Mouse (Mus musculus): ENCODE measurements at regions not wholly inside any gene's neighbourhood (a gene's known extent, or its start where the extent isn't known, plus 50 kb on each side); places are given as distances from the start of the nearest gene placed in this dataset.
"Not testable (repeated sequence)": the region's sequence is repeated elsewhere in the genome, so short reads cannot be mapped to it uniquely, and the experiment has no call there.

GRCm38 (mm10) chr17:17197229-17197628 lies 76.0 kb downstream of the Zfp97 start:
- not testable (repeated sequence) for ATAC-seq (ENCODE audit: insufficient read depth, low FRiP score, low read depth); H3K9ac ChIP-seq; H3K27ac ChIP-seq; H3K4me1 ChIP-seq; H3K4me2 ChIP-seq; H3K9me3 ChIP-seq; H3K27me3 ChIP-seq (replicated peaks); H3K4me3 ChIP-seq (replicated peaks); H3K36me3 ChIP-seq
- WGBS = 97% methylated on average over 2 of the region's 2 CpGs

- H3K27ac ChIP-seq = no peak overlapping the region
- H3K4me2 ChIP-seq = no peak overlapping the region
- no peaks in the 10 kb centered on the region for H3K36me3 ChIP-seq
- H3K4me3 ChIP-seq (replicated peaks) = no peak overlapping the region
- H3K9me3 ChIP-seq = no peaks in the 10 kb centered on the region
- ATAC-seq (ENCODE audit: insufficient read depth, low FRiP score, low read depth) = no peak
- no peaks in the 10 kb centered on the region for H3K27me3 ChIP-seq (replicated peaks)
- no peak overlapping the region for H3K9ac ChIP-seq
- WGBS = 32% methylated on average over 2 of the region's 2 CpGs
- H3K4me1 ChIP-seq = no peaks in the 10 kb centered on the region
Observed at GRCm38 (mm10) chr17:17229069-17229468, 107.9 kb downstream of the Zfp97 start.

- ATAC-seq (ENCODE audit: insufficient read depth, low FRiP score, low read depth) = peak; percentile 100
- WGBS = under 1% methylated on average over 22 of the region's 22 CpGs
- H3K9me3 ChIP-seq; H3K27me3 ChIP-seq (replicated peaks); H3K36me3 ChIP-seq; H3K4me1 ChIP-seq: not testable (repeated sequence)
- Histone ChIP-seq H3K4me3 (replicated peaks) (peak overlapping the region; percentile 61), H3K9ac (peak overlapping the region; percentile 32; the same call in 1 of the 2 replicates), H3K4me2 (peak overlapping the region; percentile 53), H3K27ac (peak overlapping the region; percentile 85)
Observed at GRCm38 (mm10) chr17:17234329-17235185, 113.3 kb downstream of the Zfp97 start.

GRCm38 (mm10) chr17:17235186-17235482 lies 113.9 kb downstream of the Zfp97 start:
- H3K4me3 ChIP-seq (replicated peaks) = peak overlapping the region; percentile 61

More at GRCm38 (mm10) chr17:17235186-17235482, 113.9 kb downstream of the Zfp97 start:
- ATAC-seq (ENCODE audit: insufficient read depth, low FRiP score, low read depth); H3K9me3 ChIP-seq; H3K4me1 ChIP-seq; H3K27me3 ChIP-seq (replicated peaks); H3K36me3 ChIP-seq: not testable (repeated sequence)
- WGBS = 0% methylated on average over 5 of the region's 5 CpGs
- Histone ChIP-seq H3K4me2 (peak overlapping the region; percentile 52), H3K9ac (peak overlapping the region; percentile 29; the same call in 1 of the 2 replicates), H3K27ac (peak overlapping the region; percentile 16; the same call in 1 of the 2 replicates)

Data from stomach, embryonic 15.5 days (tissue).